Mouse (Mus musculus) ES-Bruce4 (cell line): ENCODE measurements at regions not wholly inside any gene's neighbourhood (a gene's known extent, or its start where the extent isn't known, plus 50 kb on each side); places are given as distances from the start of the nearest gene placed in this dataset.

Experiments
- CTCF ChIP-seq: IDR thresholded peaks from one replicate; pipeline ENCODE4 v1.8.1; 2011; ENCODE audit warnings: low read depth, low read length
- EP300 ChIP-seq: IDR thresholded peaks from 2 replicates; pipeline ENCODE4 v1.6.1; 2011; ENCODE audit warnings: low read depth, low read length; ENCODE audit not compliant: insufficient read depth
- POLR2A ChIP-seq: IDR thresholded peaks from one replicate; pipeline ENCODE4 v1.8.1; 2011; ENCODE audit warnings: low read length; ENCODE audit not compliant: insufficient read depth

GRCm38 (mm10) chr1:137900621-137901071, 274.9 kb downstream of the Ptprc start:
- TF ChIP-seq CTCF (no peak), POLR2A (no peak), EP300 (no peak)
